Mouse (Mus musculus): ENCODE data around the gene Pacsin3. TPM values are rescaled to one million over a fixed set of nuclear protein-coding genes. Genes with fewer than 3 reads are reported as not detected.

Gene Pacsin3
- total and polyA plus RNA-seq, 3 experiments, result 1.2 to 9.1 (median 1.4) TPM

DNA sequence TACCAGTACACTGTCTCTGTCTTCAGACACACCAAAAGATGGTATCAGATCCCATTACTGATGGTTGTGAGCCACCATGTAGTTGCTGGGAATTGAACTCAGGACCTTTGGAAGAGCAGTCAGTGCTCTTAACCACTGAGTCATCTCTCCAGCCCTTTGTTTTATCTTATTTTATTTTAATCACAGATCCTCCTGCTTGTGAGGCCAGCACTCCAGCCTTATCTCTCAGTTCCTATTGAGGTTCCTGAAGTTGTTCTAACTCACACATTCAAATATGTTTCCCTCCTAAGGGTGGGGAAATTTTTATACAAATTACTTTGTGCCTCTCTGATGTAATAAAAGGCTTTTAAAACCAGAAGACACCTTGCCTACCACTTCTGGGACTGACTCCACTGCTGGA, 50.8 kb downstream of the Pacsin3 start:
- dilution Hi-C loops (cut with MboI; ENCODE audit: extremely low pct_ligation_motif_present, extremely low pct_unique_long_range_greater_than_20kb, low sequenced_read_pairs) (no loop called here), in situ Hi-C loops (cut with MboI; ENCODE audit: low pct_ligation_motif_present, low pct_unique_long_range_greater_than_20kb, low sequenced_read_pairs) (no loop called here)
- no peak overlapping the region for H3K4me3 ChIP-seq (replicated peaks in 1 of 3; ENCODE audit: low read depth in 2 of 3, low read length in 2 of 3, poor library complexity in 1 of 3)
- H3K9me3 ChIP-seq (replicated peaks; ENCODE audit: low read length), result no peaks in the 10 kb centered on the region
- no peak overlapping the region for H3K27ac ChIP-seq (ENCODE audit: insufficient read depth, low read depth)
- DNase-seq (ENCODE audit: extremely low read depth), result no peak
- TF ChIP-seq RAD21 (IDR thresholded peaks at IDR 0.05; ENCODE audit: low read depth, low read length), result no peak
- no peak for TF ChIP-seq PAX5 (IDR thresholded peaks at IDR 0.05; ENCODE audit: low read length)
- TF ChIP-seq GABPA (IDR thresholded peaks at IDR 0.05; ENCODE audit: insufficient replicate concordance, low read depth, low read length), result no peak
- no peak for TF ChIP-seq ELF1 (IDR thresholded peaks at IDR 0.05; ENCODE audit: low read depth, low read length)
- TF ChIP-seq MEF2A (IDR thresholded peaks at IDR 0.05; ENCODE audit: borderline replicate concordance, low read depth, low read length), result no peak
- no peak for TF ChIP-seq POLR2AphosphoS2 (IDR thresholded peaks at IDR 0.05; ENCODE audit: low read depth, low read length)
- no peak for TF ChIP-seq JUND (conservative IDR thresholded peaks at IDR 0.05; ENCODE audit: low read depth, low read length)
- no peak for TF ChIP-seq USF1 (IDR thresholded peaks at IDR 0.05; ENCODE audit: low read depth, low read length)
- no peak for TF ChIP-seq POLR2A (IDR thresholded peaks at IDR 0.05; ENCODE audit: low read depth, low read length)
- TF ChIP-seq TBP (conservative IDR thresholded peaks at IDR 0.05; ENCODE audit: low read depth, low read length), result no peak
- no peak for TF ChIP-seq MAX (IDR thresholded peaks at IDR 0.05; ENCODE audit: low read length)
- no peak for TF ChIP-seq SIN3A (IDR thresholded peaks at IDR 0.05; ENCODE audit: low read length)
- 0 out of 2 replicates have a peak overlapping the region, but pooled peaks have one; percentile 4 for H3K4me2 ChIP-seq (ENCODE audit: insufficient read depth, low read depth, poor library complexity, severe bottlenecking)
- H3K36me3 ChIP-seq (replicated peaks in 1 of 2; ENCODE audit: control insufficient read depth in 1 of 2, insufficient read depth in 1 of 2, low read length in 1 of 2), result no peaks in the 10 kb centered on the region
- no peak overlapping the region for H3K9ac ChIP-seq (ENCODE audit: insufficient read depth, low read depth)
- H3K27me3 ChIP-seq (replicated peaks), result no peaks in the 10 kb centered on the region
- peaks cover 10 to 46% of the 10 kb centered on the region in 2 experiments for H3K4me1 ChIP-seq (ENCODE audit: control insufficient read depth in 1 of 2, insufficient read depth in 2 of 2)
- no peaks in the 10 kb centered on the region for H3K79me2 ChIP-seq (replicated peaks; ENCODE audit: control insufficient read depth, extremely low read depth, insufficient read depth, poor library complexity, severe bottlenecking)

GRCm38 (mm10) chr2:91308680-91309079, 52.9 kb downstream of the Pacsin3 start:
- in situ Hi-C loops (cut with MboI; ENCODE audit: low pct_ligation_motif_present, low pct_unique_long_range_greater_than_20kb, low sequenced_read_pairs), result no loop called here

DNA sequence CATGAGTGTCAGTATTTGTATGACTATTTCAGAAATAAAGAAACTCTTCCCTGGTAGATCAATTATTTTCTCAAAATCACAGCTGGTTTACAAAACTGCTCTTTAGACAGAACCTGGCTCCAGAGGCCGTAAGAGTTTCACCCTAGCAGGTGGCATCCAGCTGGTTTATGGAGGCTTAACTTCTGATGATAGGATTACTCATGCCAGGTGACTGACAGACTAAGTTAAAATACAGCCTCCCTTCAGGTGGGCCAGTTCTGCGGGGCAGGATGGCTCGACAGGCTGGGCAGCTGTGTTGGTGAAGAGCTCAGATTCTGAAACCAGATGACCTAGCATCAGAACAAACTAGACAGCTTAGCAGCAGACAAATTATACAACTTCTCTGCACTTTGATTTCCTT, 53.8 kb downstream of the Pacsin3 start:
- in situ Hi-C loops (cut with MboI; ENCODE audit: low pct_ligation_motif_present, low pct_unique_long_range_greater_than_20kb, low sequenced_read_pairs) (no loop called here), dilution Hi-C loops (cut with MboI; ENCODE audit: extremely low pct_ligation_motif_present, extremely low pct_unique_long_range_greater_than_20kb, low sequenced_read_pairs) (no loop called here)
- Histone ChIP-seq H3K4me1 (ENCODE audit: control insufficient read depth in 1 of 2, insufficient read depth in 2 of 2) (peaks cover 8 to 35% of the 10 kb centered on the region in 2 experiments; a peak in 3 of 4 replicates), H3K27me3 (replicated peaks) (no peaks in the 10 kb centered on the region), H3K4me3 (replicated peaks in 1 of 3; ENCODE audit: low read depth in 2 of 3, low read length in 2 of 3, poor library complexity in 1 of 3) (no peak overlapping the region), H3K36me3 (replicated peaks in 1 of 2; ENCODE audit: control insufficient read depth in 1 of 2, insufficient read depth in 1 of 2, low read length in 1 of 2) (no peaks in the 10 kb centered on the region), H3K9me3 (replicated peaks; ENCODE audit: low read length) (no peaks in the 10 kb centered on the region), H3K9ac (ENCODE audit: insufficient read depth, low read depth) (no peak overlapping the region), H3K79me2 (replicated peaks; ENCODE audit: control insufficient read depth, extremely low read depth, insufficient read depth, poor library complexity, severe bottlenecking) (no peaks in the 10 kb centered on the region), H3K27ac (ENCODE audit: insufficient read depth, low read depth) (no peak overlapping the region), H3K4me2 (ENCODE audit: insufficient read depth, low read depth, poor library complexity, severe bottlenecking) (no peak overlapping the region)
- DNase-seq (ENCODE audit: extremely low read depth), result no peak
- TF ChIP-seq BHLHE40 (IDR thresholded peaks at IDR 0.05; ENCODE audit: low read depth, low read length) (no peak), UBTF (IDR thresholded peaks at IDR 0.05; ENCODE audit: low read depth, low read length) (no peak), USF2 (conservative IDR thresholded peaks at IDR 0.05; ENCODE audit: low read depth, low read length) (no peak), RCOR1 (conservative IDR thresholded peaks at IDR 0.05; ENCODE audit: low read depth, low read length) (no peak), MXI1 (IDR thresholded peaks at IDR 0.05; ENCODE audit: low read depth, low read length) (no peak), PAX5 (IDR thresholded peaks at IDR 0.05; ENCODE audit: low read length) (no peak), CHD2 (IDR thresholded peaks at IDR 0.05; ENCODE audit: low read length) (no peak), ZMIZ1 (IDR thresholded peaks at IDR 0.05; ENCODE audit: low read depth, low read length) (no peak), MAFK (IDR thresholded peaks at IDR 0.05; ENCODE audit: insufficient replicate concordance, low read length) (no peak), MEF2A (IDR thresholded peaks at IDR 0.05; ENCODE audit: borderline replicate concordance, low read depth, low read length) (no peak), POLR2A (IDR thresholded peaks at IDR 0.05; ENCODE audit: low read depth, low read length) (no peak), ETS1 (conservative IDR thresholded peaks at IDR 0.05; ENCODE audit: low read depth, low read length) (no peak), POLR2AphosphoS2 (IDR thresholded peaks at IDR 0.05; ENCODE audit: low read depth, low read length) (no peak), SIN3A (IDR thresholded peaks at IDR 0.05; ENCODE audit: low read length) (no peak), NRF1 (IDR thresholded peaks at IDR 0.05; ENCODE audit: low read depth, low read length) (no peak), TCF12 (IDR thresholded peaks at IDR 0.05; ENCODE audit: low read depth, low read length) (no peak), ZKSCAN1 (IDR thresholded peaks at IDR 0.05; ENCODE audit: borderline replicate concordance, low read depth, low read length) (no peak)

More at GRCm38 (mm10) chr2:91308680-91309079, 52.9 kb downstream of the Pacsin3 start:
- Histone ChIP-seq H3K36me3 (replicated peaks in 1 of 2; ENCODE audit: control insufficient read depth in 1 of 2, insufficient read depth in 1 of 2, low read length in 1 of 2) (no peaks in the 10 kb centered on the region), H3K9ac (ENCODE audit: insufficient read depth, low read depth) (no peak overlapping the region), H3K4me2 (ENCODE audit: insufficient read depth, low read depth, poor library complexity, severe bottlenecking) (no peak overlapping the region), H3K27me3 (replicated peaks) (no peaks in the 10 kb centered on the region), H3K9me3 (replicated peaks; ENCODE audit: low read length) (no peaks in the 10 kb centered on the region), H3K27ac (ENCODE audit: insufficient read depth, low read depth) (no peak overlapping the region), H3K4me1 (ENCODE audit: control insufficient read depth in 1 of 2, insufficient read depth in 2 of 2) (peaks cover 8 to 35% of the 10 kb centered on the region in 2 experiments), H3K4me3 (replicated peaks in 1 of 3; ENCODE audit: low read depth in 2 of 3, low read length in 2 of 3, poor library complexity in 1 of 3) (no peak overlapping the region), H3K79me2 (replicated peaks; ENCODE audit: control insufficient read depth, extremely low read depth, insufficient read depth, poor library complexity, severe bottlenecking) (no peaks in the 10 kb centered on the region)
- no peak for DNase-seq (ENCODE audit: extremely low read depth)
- dilution Hi-C loops (cut with MboI; ENCODE audit: extremely low pct_ligation_motif_present, extremely low pct_unique_long_range_greater_than_20kb, low sequenced_read_pairs), result no loop called here
- no peak for TF ChIP-seq E2F4 (IDR thresholded peaks at IDR 0.05; ENCODE audit: insufficient replicate concordance, low read depth, low read length)
- peak; percentile 62; the same call in 1 of the 2 replicates for TF ChIP-seq TCF12 (IDR thresholded peaks at IDR 0.05; ENCODE audit: low read depth, low read length)
